Mouse (Mus musculus) mesoderm, embryonic 11.5 days (tissue): ENCODE data around the gene Ube2z.

Source experiments
- DNase-seq: peaks from one replicate; pipeline ENCODE4 v3.0.0-alpha.2; 2012; ENCODE audit warnings: low read depth, low spot score

Ube2z gene

DNA sequence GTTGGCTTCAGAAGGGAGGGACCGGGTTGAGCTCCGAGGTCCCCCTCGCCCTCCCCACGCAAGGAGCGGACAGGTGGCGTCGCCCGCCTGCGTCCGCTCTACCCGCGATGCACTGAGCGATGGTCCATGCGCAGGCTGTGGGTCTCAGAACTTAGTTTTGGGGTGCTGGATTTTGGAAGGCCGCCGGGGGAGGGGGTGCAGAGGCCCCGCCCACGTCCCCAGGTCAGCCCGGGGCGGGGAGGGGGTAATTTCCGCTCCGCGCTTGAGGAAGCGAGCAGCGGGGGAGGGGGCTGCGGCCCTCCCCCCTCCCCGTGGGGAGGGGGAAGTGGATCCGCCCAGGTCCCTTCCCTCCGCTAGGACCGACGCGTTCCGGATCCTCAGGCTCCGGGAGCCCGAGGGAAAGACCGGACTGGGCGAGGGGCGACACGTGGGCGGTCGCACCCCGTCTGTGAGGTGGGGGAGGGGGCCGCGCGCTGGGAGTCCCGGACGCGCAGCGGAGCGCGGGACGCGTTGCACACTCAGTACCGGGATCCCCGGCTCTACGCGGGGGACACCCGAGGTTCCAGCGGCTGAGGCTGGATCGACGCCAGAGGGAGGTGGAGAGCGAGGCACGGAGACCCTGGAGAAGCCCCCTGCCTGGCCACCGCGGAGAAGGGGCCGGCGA lies 58.2 kb downstream of the Ube2z start:
- DNase-seq = peak; percentile 97

DNA sequence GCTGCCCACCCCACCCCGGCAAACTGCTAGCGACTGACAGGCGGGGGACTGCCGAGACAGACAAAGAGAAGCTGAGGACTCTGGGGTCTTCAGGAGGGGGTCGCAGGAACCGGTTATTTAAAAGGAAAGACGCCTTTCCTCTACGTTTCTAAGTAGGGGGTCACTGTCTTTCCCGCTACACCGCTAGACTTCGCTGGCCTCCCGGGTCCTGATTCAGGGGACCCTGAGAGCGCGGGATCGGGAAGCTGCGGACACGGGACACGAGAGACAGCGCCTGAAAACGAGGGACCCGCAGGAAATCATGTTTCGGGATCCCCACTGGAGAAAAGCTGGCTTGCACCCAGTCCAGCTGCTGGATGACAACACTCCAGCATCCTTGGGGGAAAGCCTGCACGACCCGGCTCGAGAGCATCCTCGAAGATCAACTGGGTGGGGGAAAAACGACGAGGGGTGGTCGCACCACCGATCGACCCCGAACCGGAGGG lies 58.8 kb downstream of the Ube2z start:
- peak; percentile 66 for DNase-seq

DNA sequence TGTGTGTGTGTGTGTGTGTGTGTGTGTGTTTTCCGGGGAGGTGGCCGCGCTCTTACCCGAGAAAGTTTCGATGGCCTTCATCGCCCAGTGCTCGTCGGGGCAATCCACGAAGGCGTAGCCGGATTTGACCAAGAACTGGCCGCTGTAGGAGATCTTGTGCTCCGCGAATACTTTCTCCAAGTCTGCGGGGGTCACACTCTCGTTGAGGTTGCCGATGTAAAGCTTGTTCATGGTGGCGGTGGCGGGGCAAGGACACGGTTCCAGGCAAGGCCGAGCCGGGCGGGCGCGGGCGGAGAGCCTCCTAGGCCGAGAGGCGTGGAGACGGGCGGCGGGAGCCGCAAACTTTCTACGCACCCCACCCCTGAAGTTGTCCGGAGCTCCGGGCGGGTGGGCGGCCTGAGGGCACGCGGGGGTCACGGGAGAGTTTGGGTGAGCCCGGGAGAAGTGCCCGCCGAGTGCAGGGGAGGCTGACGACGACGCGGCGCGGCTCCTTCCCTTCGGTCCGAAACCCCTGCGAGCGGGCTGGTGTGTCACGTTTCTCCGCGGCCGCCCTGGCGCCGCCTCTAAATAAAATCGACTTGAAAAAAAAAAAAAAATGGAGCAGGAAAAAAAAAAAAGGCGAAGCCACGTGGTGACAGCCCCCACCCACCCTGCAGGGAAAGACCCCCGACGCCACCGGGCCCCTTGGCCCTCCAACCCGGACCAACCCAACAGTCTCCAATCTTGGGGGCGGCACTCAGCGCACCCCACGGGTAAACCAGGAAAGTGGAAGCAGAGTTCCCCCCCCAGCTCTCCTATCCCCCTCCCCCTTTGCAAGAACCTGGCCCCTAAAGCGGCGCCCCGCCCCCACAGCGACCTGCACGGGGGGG lies 59.6 kb downstream of the Ube2z start, which contains the start of gene Igf2bp1:
TSS of gene Igf2bp1 (minus strand) at position 538 of the 869 bp plus-strand sequence.
- DNase-seq = peak; percentile 86

DNA sequence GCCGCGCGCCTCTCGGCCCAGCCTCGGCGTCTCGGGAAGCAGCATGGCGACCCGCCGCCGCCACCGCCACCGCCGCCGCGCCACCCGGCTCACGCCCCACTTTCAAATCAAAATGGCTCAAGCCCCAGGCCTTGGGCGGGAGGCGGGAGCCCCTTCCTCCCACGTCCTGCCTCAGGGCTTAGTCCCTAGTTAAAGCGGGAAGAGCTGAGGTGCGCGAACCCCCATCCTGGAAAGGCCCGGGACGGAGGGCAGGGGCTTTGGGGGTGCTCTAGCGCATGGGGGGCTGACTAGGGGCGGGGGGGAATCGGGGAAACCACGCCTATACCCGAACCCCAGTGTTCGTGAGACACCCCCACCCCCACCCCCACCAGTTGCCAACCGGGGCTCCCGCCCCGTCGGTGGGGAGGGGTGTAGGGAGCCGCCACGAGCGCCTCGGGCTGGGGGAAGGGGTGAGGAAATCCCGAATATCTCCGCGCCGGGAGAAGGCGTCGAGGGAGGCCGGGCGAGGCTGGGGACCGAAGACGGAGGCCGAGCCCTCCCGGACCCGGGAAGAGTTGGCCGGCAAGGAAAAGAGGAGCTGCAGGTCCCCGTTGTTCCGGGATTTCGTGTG lies 60.3 kb downstream of the Ube2z start:
- peak; percentile 37 for DNase-seq

DNA sequence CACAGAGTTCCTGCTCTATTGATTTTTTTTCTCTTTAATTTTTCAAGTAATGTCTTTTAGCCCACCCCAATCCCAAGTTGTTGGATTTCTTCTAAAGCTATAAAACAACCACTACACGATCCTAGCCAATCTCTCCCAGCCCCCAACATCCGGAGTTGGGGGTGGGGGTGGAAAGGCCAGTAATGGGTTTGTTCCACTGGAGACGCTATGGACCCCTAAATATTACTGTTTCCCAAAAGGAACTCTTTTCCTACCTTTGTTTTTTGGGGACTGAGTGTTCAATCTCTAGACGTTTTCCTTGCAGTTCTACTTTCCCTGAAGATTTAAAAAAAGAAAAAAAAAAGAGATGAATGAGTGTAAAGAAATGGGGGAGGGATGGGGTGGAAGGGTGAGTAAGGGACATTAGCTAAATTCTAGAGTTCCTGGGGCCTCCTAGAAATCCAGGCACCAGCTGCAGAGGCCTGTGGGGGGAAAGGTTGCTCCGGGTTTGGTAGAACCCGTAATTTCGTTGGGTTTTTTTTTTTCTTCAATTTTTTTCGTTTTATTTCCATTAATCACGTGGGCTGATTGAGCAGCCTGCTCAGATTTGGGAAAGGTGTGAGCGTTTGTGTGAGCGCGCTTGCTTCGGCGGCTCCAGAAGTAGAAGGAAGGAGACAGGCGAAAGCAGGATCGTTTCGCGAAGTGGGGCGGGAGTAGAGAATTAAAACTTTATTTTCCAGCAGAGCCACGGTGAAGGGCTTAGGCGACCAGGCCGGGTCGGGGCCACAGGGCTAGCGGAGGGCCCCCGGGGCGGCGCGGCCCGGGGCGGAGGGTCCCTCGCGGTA lies 61.0 kb downstream of the Ube2z start:
- DNase-seq = no peak

DNA sequence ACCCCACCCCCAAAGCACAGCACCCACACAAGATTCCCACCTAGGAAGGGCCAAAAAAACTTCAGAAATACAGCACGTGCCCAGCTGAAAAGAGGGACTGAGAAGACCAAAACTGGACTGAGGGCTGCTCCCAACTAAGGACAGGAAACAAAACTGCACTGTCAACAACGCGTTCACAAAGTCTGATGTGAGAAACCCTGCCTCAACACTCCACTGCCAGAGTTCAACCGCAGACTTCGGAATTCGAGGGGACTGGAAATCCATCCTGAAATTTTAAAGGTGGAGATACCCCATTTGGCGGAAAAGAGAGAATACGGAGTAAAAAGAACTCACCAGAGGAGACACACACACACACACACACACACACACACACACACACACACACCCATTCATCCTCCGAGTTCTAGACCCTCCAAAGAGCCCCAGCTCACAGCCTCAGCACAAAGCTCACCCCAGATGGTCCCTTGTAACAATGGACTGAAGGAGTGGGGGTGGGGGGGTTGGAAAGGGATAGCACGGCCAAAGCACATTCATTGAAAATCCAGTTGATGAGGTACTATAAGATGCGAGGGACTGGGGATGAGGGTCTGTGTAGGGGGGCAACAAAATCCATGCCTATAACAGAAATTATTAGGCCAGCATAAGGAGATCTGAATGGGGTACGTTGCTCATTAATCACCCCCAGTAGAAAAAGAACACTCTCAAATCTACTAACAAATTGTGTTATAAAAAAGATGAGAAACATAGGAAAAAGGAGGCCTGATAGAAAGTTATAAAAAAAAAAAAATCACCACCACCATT lies 61.9 kb downstream of the Ube2z start:
- DNase-seq = no peak
